Mouse (Mus musculus) left cerebral cortex, adult 18-20 months (tissue): ENCODE results near the gene Tchp. TPM values are rescaled to one million over a fixed set of nuclear protein-coding genes. Genes with fewer than 3 reads are reported as not detected.

Experiments
- DNase-seq, 2 experiments: peaks; one replicate each; pipeline ENCODE4 v3.0.0; 2021 to 2022; ENCODE audit warnings: low spot score in 2 of 2, mixed read lengths in 1 of 2
- total RNA-seq, 2 experiments: library from RNA; stranded (reverse); gene quantifications; 2 replicates each; pipeline ENCODE4 v1.2.3; 2021

Tchp gene
- total RNA-seq, 2 experiments from 2014 or later: 11.2 to 12.3 TPM

GRCm38 (mm10) chr5:114695775-114696174 is 11.8 kb upstream of the Tchp start:
- DNase-seq: no peak

GRCm38 (mm10) chr5:114696939-114697338 is 10.6 kb upstream of the Tchp start:
- DNase-seq: no peak

DNA sequence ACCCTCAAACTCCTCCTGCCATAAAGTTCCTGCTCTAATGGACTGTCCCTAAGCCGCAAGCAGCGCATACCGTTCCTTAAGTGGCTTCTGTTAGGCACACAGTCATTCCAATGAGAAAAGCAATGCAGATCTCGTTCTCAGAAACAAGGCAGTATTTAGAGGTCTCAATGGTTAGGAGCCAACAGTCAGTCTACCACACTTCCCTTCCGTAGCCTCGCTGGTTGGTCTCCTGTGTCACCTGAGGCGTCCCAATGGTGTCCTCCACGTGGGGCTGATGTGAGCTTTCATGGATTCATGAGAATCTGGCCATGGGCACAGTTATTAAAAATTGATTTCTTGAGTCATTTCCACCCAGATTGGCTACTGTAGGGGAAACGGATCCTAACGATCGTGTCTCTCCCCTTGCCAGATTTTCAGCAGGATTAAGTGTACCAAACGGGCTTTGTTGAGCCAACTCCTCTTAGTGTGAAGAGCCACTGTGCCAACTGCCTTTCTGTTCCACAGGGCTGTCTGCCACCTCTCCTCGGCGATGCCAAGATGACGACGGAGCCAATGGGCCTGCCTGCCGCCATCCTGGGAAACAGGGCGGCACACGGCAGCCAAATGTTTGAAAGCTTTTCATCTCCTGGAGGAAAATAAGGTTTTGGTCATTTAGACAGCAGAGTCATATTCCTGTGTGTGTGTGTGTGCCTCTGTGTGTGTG is 9.4 kb upstream of the Tchp start:
- peak; percentile 65 to 72 for DNase-seq

DNA sequence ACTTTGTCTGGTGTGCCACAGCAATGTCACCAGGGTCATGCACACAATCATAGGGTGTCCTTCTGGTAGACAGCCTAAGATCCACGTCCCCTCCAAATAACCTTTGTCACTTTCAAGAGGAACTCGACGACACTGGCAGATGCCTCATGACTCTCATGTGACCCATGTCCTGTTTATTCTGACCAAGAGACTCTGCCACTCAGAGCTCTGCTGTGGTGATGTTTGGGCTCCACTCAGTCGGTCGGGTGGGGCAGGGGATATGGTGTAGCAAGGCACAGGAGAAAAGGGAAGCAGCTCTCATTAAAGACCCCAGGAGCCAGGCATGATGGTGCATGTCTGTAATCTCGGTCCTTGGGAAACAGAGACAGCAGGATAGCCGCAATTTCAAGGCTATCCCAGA is 8.5 kb upstream of the Tchp start:
- DNase-seq: no peak

DNA sequence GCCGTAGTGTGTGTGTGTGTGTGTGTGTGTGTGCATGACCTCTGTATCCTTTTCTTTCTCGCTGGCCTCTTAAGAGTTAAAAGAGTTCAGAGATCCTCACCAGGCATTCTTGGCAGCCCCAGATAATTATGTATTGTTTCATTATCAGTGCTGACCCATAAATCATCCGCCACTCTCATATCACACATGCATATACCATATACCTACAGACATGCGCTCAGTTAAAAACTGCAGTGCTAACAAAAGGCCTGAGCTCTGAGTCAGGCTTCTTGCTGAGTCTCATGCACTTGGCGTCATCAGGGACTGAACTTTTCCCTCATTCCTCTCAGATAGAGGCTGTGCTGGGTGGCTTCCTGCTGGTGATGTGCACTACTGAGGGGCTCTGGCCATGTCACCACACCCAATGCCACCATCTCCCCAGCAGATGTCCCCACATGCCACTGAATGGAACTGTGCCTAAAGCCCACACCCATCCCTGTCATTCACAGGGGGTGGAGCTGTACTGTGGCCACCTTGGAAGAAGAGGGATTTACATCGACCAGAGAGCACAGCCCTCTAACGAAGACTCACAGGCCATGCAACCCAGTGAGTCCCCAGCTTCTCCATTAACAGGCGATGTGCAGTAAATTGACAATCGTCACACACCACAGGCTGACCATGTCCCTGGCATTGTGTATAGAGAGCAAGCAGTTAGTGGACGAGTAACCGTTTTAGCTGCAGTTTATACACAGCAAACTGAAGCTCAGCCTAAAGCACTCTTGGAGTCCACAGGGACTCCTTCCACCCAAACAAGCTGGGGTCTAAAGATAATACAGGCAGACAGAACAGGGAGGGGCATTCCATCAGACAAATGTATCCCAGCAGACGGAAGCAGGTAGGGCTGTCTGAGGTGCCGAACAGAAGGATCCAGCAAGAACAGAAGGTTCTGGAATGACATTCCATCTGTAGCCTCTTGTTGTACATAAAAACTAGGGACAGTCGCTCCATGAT is 4.9 kb upstream of the Tchp start:
- DNase-seq: no peak

DNA sequence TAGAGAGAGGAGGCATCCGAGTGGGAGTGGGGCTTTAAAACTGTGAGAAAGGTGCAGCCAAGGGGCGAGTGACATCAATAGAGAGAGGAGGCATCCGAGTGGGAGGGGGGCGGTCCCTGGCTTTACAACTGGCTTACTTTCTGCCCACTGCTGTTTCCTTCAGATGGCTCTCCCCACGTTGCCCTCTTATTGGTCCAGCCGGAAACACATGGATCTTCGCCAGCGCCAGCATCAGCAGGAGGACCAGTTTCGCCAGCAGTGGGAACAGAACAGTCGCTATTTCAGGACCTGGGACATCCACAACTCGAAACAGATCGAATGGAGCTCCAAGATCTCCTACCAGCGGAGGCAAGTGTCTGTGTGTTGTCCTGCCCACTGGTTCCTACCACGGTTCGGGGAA is 931 bp downstream of the Tchp start:
- DNase-seq: no peak

DNA sequence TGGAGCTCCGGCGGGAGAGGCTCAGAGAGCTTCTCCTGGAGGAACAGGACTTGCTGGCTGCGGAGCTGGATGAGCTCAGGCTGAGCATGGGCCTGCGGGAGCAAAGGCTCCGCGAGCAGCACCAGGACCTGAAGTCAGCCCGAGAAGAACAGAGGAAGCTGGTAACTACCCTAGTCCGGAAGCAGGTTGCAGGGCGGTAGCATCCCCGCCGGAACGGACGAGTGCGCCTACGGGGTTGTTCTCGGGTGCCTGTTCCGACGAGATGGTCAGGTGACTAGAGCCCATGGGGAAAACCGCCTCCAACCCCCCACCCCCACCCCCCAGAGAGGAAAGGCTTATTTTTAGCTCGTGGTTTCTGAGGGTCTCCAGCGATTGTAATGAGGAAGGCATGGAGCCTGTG is 1.8 kb downstream of the Tchp start:
- no peak for DNase-seq

GRCm38 (mm10) chr5:114714551-114714950 is 7.0 kb downstream of the Tchp start:
- no peak for DNase-seq

DNA sequence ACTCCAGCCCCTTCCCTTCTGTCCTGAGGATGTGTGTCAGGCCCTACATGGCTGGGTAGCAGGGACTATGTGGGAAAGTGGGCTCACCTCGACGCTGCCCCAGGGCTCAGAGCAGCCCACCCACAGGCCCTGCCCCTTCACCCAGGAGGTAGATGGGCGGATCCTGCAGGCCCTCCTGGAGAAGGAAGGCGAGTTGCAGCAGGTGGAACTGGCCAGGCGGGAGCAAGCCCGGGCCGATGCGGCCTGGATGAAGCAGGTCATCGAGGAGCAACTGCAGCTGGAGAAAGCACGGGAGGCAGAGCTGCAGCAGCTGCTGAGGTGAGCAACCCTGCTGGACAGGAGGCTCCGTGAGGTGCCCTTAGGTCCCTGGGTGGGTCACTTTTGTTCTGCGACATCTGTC is 9.7 kb downstream of the Tchp start:
- DNase-seq: no peak

DNA sequence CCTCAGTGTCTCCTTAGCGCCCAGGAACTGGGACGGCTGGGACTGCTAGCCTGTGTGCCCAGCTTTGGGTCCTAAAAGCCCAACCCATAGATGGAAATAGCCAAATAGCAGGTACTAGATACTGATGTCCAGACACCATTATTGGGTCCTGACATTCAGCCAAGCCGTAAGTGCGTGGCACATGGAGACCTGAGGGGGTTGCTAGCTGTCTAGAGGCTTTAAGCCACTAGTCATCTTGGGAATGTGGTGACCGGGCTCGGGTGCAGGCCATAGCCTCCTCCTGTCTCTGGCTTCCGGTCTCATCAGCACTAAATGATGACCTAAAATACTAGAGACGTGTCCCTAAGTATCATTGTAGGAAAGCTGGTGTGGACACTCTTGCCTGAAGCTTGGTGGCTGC is 10.4 kb downstream of the Tchp start:
- no peak for DNase-seq

DNA sequence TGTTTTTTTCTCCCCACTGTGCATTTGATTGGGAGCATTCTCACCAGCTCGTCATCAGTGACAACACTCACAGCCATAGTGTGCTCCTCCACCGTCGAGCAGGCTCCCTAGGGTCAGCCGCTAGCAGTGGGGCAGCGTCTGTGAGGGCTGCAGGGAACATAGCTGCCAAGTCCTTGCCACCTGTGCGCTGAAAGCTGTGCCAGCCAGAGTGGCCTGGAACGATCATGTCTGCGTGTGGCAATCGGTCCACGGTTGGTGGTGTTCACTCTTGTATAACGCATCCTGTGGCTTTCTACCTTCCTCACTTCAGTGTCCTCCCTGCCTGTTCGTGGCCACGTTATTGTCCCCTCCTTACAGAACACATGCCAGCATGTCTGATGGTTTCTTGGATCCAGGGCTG is 10.9 kb downstream of the Tchp start:
- no peak for DNase-seq

DNA sequence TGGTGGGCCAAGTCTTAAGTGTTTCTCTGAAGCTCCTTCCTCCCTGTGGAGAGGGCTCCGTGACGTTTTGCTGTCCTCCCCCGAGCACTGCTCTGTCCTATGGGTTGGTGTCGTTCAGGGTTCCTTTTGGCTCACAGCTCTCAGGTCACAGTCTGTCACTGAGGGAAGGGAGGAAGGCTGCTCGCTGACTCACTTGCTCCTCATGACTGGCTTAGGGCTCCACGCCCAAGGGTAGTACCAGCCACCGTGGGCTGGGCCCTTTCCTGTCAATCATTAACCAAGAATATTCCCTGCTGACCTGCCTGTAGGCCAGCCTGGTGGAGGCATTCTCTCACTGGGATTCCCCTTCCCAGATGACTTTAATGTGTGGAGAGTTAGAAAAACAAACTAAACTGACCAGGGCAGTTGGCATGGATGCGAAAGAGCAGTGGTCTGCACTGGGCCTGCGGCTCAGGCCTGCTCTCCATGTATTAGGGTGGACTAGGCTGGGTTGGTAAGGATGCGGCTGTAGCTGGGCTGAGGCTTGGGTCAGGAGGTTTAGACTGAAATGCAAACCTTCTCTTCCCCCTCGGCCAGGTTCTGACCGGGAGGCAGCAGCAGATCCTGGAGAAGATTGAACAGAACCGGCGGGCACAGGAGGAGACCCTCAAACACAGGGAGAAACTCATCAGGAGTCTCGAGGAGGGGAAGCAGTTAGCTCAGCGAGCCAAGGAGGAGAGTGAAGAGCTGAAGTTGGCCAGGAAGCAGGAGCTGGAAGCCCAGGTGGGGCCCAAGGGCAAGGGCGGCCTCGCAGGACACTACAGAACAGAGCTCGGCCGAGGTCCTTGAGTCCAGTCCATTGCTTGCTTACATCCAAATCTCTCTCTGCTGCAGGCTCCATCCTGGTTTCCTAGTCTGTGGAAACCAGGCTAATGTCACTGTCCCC is 11.7 kb downstream of the Tchp start:
- no peak for DNase-seq

DNA sequence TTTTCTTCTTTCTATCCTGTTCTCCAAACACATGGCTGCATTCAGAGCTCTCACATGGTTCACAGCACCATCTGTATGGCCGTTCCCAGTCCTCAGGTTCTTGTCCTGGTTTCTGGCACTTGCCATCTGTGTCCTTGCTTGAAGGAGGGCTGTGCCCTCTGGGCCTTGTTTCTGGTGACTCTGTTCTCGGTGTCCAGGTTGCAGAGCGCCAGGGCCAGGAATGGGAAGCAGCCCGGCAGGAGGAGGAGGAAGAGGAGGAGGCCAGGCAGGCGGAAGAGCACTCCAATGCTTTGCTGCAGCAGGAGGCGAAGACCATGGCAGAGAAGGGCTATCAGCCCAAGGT is 12.3 kb downstream of the Tchp start:
- no peak for DNase-seq

- DNase-seq: no peak
Observed at GRCm38 (mm10) chr5:114720784-114721183, 13.2 kb downstream of the Tchp start.

DNA sequence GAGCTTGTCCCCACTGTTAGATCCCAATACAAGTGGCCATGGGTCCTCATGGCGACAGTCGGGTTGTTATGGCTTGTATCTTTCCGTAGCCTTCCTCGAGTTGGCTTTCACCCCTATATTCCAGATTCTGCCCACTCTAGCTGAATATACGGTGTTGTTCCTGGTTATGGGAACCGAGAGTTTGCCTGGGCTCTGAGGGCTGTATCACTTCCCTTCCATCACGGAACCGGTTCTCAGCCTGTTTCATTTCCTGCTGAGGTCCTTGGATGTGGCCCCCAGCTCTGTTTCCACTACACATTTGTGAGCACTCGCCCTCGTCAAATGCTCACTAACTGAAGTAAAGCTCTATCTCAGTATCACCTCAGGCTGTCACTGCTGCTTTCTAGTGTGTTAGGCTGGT is 14.4 kb downstream of the Tchp start:
- no peak for DNase-seq

GRCm38 (mm10) chr5:114722846-114723245 is 15.3 kb downstream of the Tchp start:
- DNase-seq: no peak

- DNase-seq: no peak
Observed at GRCm38 (mm10) chr5:114728160-114728559, 20.6 kb downstream of the Tchp start.

- DNase-seq: no peak
Observed at GRCm38 (mm10) chr5:114730129-114730528, 22.6 kb downstream of the Tchp start.

- DNase-seq: no peak
Observed at GRCm38 (mm10) chr5:114731498-114731897, 23.9 kb downstream of the Tchp start.

DNA sequence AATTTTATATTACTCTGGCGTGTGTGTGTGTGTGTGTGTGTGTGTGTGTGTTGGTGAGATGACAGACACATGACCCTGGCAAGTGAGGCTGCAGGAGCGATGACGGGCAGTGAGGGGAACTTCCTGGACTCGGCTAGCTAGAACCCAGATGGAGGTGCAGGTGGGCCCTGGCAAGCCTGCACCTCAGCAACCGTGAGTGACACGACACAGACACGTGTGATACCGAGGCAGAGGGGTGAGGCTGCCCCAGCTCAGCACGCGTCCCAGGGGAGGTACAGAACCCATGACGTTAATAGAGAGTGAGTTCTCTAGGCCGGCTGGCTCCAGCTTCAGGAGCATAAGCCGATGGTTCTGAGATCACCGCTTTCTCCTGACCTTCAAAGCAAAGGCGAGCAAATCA is 24.4 kb downstream of the Tchp start:
- no peak for DNase-seq

DNA sequence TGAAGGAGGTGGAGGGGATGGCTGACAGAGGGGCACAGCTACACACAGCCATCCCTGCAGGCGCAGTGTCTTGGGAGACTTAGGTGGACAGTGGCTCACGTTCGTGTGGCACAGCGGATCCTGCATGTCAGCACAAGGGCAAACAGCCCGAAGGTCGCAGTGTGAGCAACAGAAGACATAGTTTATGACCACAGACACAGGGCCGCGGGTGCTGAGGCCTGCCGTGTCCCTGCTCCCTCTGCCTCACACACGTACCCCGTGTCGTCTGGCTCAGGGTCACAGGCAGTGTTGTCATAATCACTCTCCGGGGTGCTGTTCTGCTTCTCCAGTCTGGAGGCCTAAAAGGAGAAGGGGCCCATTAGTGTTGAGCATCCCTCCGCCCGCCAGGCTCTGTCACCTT is 26.0 kb downstream of the Tchp start:
- DNase-seq: no peak
